Mouse (Mus musculus): ENCODE measurements around the gene Lsm7. TPM values are rescaled to one million over a fixed set of nuclear protein-coding genes. Genes with fewer than 3 reads are reported as not detected.
"Not testable (repeated sequence)": the region's sequence is repeated elsewhere in the genome, so short reads cannot be mapped to it uniquely, and the experiment has no call there.

Lsm7 gene
- polyA plus RNA-seq, 1 experiment from 2014 or later: 325 TPM

- no peak for ATAC-seq
- Histone ChIP-seq H3K9me3 (replicated peaks) (no peaks in the 10 kb centered on the region), H3K9ac (no peak overlapping the region), H3K27ac (no peak overlapping the region; the same call in 1 of the 2 replicates), H3K4me1 (peaks cover 42% of the 10 kb centered on the region), H3K4me2 (no peak overlapping the region), H3K27me3 (peaks cover 13% of the 10 kb centered on the region), H3K36me3 (ENCODE audit: poor library complexity, severe bottlenecking) (peaks cover 32% of the 10 kb centered on the region), H3K4me3 (no peak overlapping the region)
- WGBS: 60% methylated on average over 1 of the region's 1 CpGs
These were observed 25.4 kb downstream of the Lsm7 start for GRCm38 (mm10) chr10:80829359-80830278.

GRCm38 (mm10) chr10:80828587-80828986 lies 26.4 kb downstream of the Lsm7 start:
- peak overlapping the region; percentile 78; the same call in 1 of the 2 replicates for H3K4me3 ChIP-seq
- not testable (repeated sequence) for H3K9me3 ChIP-seq (replicated peaks); H3K27me3 ChIP-seq; H3K27ac ChIP-seq; ATAC-seq; H3K9ac ChIP-seq
- peaks cover 32% of the 10 kb centered on the region for H3K36me3 ChIP-seq (ENCODE audit: poor library complexity, severe bottlenecking)
- H3K4me2 ChIP-seq: peak overlapping the region; percentile 90
- 85% methylated on average over 7 of the region's 9 CpGs for WGBS
- H3K4me1 ChIP-seq: peaks cover 42% of the 10 kb centered on the region

DNA sequence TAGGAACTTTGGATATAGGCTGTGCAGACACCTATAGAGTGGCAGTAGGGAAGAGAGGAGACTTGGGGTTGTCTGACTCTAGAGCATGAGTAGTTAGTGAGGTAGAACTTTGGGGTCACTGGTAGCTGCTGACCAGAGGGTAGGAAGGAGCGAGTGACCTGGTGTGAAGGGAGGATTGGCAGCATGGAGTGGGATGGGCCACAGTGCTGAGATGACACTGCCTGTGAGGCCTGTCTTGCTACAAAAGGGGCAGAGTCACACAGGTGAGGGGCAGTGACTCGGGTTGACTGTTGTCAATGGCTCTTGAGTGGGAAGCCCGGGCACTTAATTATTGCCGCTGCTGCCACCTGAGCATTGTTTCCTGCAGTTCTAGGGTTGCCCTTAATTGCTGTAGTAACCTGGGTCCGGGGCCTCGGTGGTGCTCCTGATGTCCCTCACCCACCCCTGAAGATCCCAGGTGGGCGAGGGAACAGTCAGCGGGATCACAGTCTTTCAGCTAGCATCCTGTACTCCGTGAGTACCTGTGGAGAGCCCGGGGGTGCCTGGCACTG lies 27.1 kb downstream of the Lsm7 start:
- 81% methylated on average over 10 of the region's 10 CpGs for WGBS
- Histone ChIP-seq H3K27me3 (no peaks in the 10 kb centered on the region), H3K4me2 (peak overlapping the region; percentile 90), H3K36me3 (ENCODE audit: poor library complexity, severe bottlenecking) (peaks cover 32% of the 10 kb centered on the region), H3K4me3 (peak overlapping the region; percentile 78), H3K9me3 (replicated peaks) (no peaks in the 10 kb centered on the region), H3K27ac (no peak overlapping the region), H3K4me1 (peaks cover 42% of the 10 kb centered on the region), H3K9ac (peak overlapping the region; percentile 92)
- ATAC-seq: no peak

DNA sequence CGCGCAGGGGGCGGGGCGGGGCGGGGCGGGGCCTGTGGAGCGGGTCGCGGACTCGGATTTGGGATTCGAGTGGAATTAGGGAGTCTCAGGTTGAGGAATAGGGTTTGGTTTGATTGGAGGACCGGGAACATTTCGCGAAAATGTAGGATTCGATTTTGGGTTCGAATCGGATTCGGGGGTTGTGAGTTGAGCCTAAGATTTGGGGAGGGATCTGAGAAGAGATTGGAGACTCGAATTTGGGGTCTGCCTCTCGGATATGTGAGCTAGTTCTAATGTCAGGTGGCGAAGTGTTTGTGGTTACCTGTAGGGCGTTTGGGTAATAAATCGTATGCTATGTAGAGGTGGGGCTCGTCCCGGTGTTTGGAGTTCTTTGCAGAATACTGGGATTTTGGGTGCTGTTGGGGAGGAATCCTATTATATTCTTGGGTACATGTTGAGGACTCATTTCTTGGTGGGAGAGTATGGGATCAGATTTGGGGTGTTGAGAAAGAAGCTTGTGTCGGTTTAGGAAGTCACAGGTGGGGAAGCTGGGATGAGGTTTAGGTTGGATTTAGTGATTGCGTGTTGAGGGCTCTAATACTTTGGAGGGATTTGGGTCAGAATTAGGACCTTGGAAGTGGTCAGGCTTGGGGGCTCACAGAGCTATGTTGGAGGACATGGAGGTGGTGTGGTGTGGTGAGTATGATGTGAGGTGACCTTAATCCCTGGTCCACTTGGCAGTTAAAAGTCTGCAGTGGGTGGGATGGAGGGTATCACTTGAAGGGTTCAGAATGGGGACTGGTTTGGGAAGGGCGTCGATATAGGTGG lies 27.7 kb downstream of the Lsm7 start:
- no peaks in the 10 kb centered on the region for H3K27me3 ChIP-seq
- H3K4me3 ChIP-seq: peak overlapping the region; percentile 78
- peaks cover 42% of the 10 kb centered on the region for H3K4me1 ChIP-seq
- no peak for ATAC-seq
- H3K36me3 ChIP-seq (ENCODE audit: poor library complexity, severe bottlenecking): peaks cover 32% of the 10 kb centered on the region
- H3K27ac ChIP-seq: peak overlapping the region; percentile 86
- H3K9ac ChIP-seq: peak overlapping the region; percentile 92
- H3K4me2 ChIP-seq: peak overlapping the region; percentile 90
- WGBS: 8% methylated on average over 29 of the region's 29 CpGs
- no peaks in the 10 kb centered on the region for H3K9me3 ChIP-seq (replicated peaks)

DNA sequence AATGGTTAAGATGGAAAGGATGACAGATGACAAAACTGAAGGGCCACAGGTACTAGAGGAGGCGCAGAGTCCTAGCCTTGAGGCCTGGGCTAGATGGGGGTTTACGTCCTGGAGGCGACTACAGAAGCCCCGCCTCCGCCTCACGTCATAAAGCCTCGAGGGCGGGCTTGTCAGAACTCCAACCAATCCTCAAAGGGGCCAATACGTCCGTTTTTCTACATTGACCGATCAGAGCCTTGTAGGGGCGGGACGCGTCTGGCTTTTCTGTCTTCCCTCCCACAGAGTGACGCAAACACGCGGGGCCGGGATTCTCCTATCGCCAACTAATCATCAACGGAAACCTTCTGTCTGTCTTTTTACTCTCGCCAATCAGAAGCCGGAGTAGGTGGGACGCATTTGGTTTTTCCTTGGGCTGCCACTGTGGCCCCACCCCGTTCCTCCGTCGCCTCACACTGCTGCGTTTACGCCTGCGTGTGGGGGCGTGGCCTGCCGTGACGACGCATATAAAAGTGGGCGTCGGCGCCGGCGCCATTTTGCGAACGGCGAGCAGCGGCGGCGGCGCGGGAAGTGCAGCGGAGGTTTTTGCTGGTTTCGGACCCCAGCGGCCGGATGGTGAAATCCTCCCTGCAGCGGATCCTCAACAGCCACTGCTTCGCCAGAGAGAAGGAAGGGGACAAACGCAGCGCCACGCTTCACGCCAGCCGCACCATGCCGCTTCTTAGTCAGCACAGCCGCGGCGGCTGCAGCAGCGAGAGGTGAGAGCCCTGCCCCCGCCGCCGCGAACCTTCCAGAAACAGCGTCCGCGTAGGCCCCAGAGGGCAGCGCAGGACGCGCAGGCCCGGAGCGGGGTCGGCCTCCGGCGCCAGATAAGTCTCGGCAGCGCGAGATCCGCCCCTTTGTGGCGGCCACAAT lies 28.6 kb downstream of the Lsm7 start, which contains the start of gene Oaz1:
Oaz1 (plus strand) TSS at position 506 of the 912 bp plus-strand sequence.
- peaks cover 32% of the 10 kb centered on the region for H3K36me3 ChIP-seq (ENCODE audit: poor library complexity, severe bottlenecking)
- no peaks in the 10 kb centered on the region for H3K9me3 ChIP-seq (replicated peaks)
- peak within 1 kb of the TSS; percentile 86 for H3K27ac ChIP-seq
- peak within 1 kb of the TSS; percentile 78 for H3K4me3 ChIP-seq
- peaks cover 41% of the 10 kb centered on the region for H3K4me1 ChIP-seq
- WGBS: under 1% methylated on average over 68 of the region's 82 CpGs
- peak within 1 kb of the TSS; percentile 92 for H3K9ac ChIP-seq
- no peaks in the 10 kb centered on the region for H3K27me3 ChIP-seq
- H3K4me2 ChIP-seq: peak within 1 kb of the TSS; percentile 90
- peak; percentile 97 for ATAC-seq

GRCm38 (mm10) chr10:80824827-80825226 lies 30.2 kb downstream of the Lsm7 start:
- Histone ChIP-seq H3K9me3 (replicated peaks) (no peaks in the 10 kb centered on the region), H3K27ac (no peak overlapping the region), H3K4me2 (no peak overlapping the region), H3K36me3 (ENCODE audit: poor library complexity, severe bottlenecking) (peaks cover 17% of the 10 kb centered on the region), H3K4me3 (no peak overlapping the region), H3K9ac (no peak overlapping the region), H3K27me3 (no peaks in the 10 kb centered on the region), H3K4me1 (peaks cover 25% of the 10 kb centered on the region)
- 83% methylated on average over 2 of the region's 2 CpGs for WGBS
- no peak for ATAC-seq

GRCm38 (mm10) chr10:80823847-80824643 lies 31.0 kb downstream of the Lsm7 start:
- H3K27me3 ChIP-seq: no peaks in the 10 kb centered on the region
- H3K27ac ChIP-seq: no peak overlapping the region
- H3K9me3 ChIP-seq (replicated peaks): no peaks in the 10 kb centered on the region
- WGBS: 72% methylated on average over 8 of the region's 8 CpGs
- H3K4me2 ChIP-seq: no peak overlapping the region
- H3K36me3 ChIP-seq (ENCODE audit: poor library complexity, severe bottlenecking): peaks cover 9% of the 10 kb centered on the region
- H3K9ac ChIP-seq: no peak overlapping the region
- no peak overlapping the region for H3K4me3 ChIP-seq
- peaks cover 18% of the 10 kb centered on the region for H3K4me1 ChIP-seq
- no peak for ATAC-seq

DNA sequence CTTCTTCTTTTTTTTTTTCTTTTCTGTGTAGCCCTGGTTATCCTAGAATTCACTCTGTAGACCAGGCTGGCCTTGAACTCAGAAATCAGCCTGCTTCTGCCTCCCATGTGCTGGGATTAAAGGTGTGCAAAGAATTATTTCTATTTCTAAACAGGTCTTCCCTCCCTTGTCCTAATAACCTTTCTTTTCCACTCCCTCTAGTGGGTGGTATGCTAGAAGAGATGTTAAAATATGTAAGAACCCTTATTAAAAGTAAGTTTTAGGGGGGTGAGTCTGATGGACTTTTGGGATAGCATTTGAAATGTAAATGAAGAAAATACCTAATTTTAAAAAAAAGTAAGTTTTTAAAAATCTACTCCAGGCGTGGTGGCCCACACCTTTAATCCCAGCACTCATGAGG lies 31.7 kb downstream of the Lsm7 start:
- Histone ChIP-seq H3K4me3 (no peak overlapping the region), H3K9ac (no peak overlapping the region), H3K27ac (no peak overlapping the region), H3K27me3 (no peaks in the 10 kb centered on the region), H3K36me3 (ENCODE audit: poor library complexity, severe bottlenecking) (peaks cover 4% of the 10 kb centered on the region; the same call in 1 of the 2 replicates), H3K4me1 (peaks cover 13% of the 10 kb centered on the region), H3K9me3 (replicated peaks) (no peaks in the 10 kb centered on the region), H3K4me2 (no peak overlapping the region)
- WGBS: 98% methylated on average over 1 of the region's 1 CpGs
- no peak for ATAC-seq

- no peaks in the 10 kb centered on the region for H3K9me3 ChIP-seq (replicated peaks)
- H3K27me3 ChIP-seq: no peaks in the 10 kb centered on the region
- ATAC-seq: no peak
These were observed 32.5 kb downstream of the Lsm7 start for GRCm38 (mm10) chr10:80822528-80822927.

DNA sequence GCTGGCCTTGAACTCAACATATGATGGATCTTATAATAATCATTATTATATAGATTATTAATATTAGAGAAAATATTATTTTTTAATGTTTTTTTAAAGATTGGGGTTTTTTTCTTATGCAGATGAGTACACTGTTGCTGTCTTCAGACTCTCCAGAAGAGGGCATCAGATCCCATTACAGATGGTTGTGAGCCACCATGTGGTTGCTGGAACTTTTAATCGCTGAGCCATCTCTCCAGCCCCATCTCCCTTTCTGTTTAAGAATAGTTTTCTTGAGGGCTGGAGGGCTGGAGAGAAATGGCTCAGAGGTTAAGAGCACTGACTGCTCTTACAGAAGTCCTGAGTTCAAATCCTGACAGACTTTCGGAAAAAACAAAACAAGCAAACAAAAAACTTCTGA lies 33.0 kb downstream of the Lsm7 start:
- Histone ChIP-seq H3K4me2 (no peak overlapping the region), H3K4me3 (no peak overlapping the region), H3K9ac (no peak overlapping the region), H3K27ac (no peak overlapping the region), H3K4me1 (0 out of 2 replicates have a peak, but pooled peaks cover 3% of the 10 kb centered on the region), H3K27me3 (no peaks in the 10 kb centered on the region), H3K36me3 (ENCODE audit: poor library complexity, severe bottlenecking) (no peaks in the 10 kb centered on the region), H3K9me3 (replicated peaks) (no peaks in the 10 kb centered on the region)
- whole genome bisulfite sequencing: 44% methylated on average over 2 of the region's 2 CpGs
- ATAC-seq: no peak

More at GRCm38 (mm10) chr10:80822528-80822927, 32.5 kb downstream of the Lsm7 start:
- WGBS: 85% methylated on average over 5 of the region's 5 CpGs
- Histone ChIP-seq H3K4me2 (no peak overlapping the region), H3K27ac (no peak overlapping the region), H3K9ac (no peak overlapping the region), H3K36me3 (ENCODE audit: poor library complexity, severe bottlenecking) (no peaks in the 10 kb centered on the region), H3K4me1 (peaks cover 5% of the 10 kb centered on the region), H3K4me3 (no peak overlapping the region)

All from forebrain, embryonic 13.5 days (tissue).